Mouse (Mus musculus) cerebellum, adult 2 months (tissue): ENCODE data around the gene Dock9.

Source experiments
- CTCF ChIP-seq: fragments of 200-500 bp; IDR thresholded peaks from 2 replicates; pipeline ENCODE4 v1.5.1; 2011; ENCODE audit warnings: low read depth, mild to moderate bottlenecking, control low read depth, low read length, moderate library complexity, borderline replicate concordance; ENCODE audit not compliant: insufficient read depth
- POLR2A ChIP-seq: fragments of 200-500 bp; IDR thresholded peaks from 2 replicates; pipeline ENCODE4 v1.6.1; 2011; ENCODE audit warnings: low read length, control low read depth, borderline replicate concordance; ENCODE audit not compliant: insufficient read depth

DNA sequence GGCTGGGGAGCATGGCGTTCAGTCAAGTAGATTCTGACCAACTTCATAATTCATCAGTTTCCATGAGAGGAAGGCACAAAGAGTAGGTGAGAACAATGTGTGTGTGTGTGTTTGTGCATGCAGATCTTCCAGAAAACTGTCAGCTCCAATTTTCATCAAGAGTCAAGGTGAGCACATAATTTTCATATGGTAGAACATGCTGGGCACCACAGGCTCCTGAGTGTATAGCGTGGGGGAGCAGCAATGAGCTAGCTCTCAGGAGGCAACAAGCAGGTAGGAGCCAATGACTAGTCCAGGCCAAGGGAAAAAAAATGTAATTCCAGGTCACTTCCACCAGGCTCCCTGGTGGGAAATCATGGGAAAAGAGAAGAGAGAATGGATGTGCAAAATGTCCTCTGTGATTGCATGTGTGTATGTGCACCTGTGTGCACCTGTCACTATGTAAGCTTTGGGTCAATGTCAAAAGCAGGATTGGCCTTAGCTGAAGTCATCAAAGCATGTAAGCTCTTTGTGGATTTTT is 35.4 kb upstream of the Dock9 start:
- no peak for TF ChIP-seq CTCF
- TF ChIP-seq POLR2A = no peak
